Mouse (Mus musculus): ENCODE measurements around the gene Amh.

- TF ChIP-seq CTCF (IDR thresholded peaks at IDR 0.05; ENCODE audit: insufficient read depth, low read length) (no peak), POLR2A (IDR thresholded peaks at IDR 0.05; ENCODE audit: borderline replicate concordance, extremely low read depth, low read depth, low read length) (no peak)
Observed at GRCm38 (mm10) chr10:80758651-80759050, 46.4 kb upstream of the Amh start.
